Mouse (Mus musculus) stomach, postnatal 0 days (tissue): ENCODE data around the gene Gsg1l.

Experiments used
- CTCF ChIP-seq: IDR thresholded peaks from 2 replicates; pipeline ENCODE4 v1.5.1; 2016; ENCODE audit warnings: antibody characterized with exemption, low read depth, mild to moderate bottlenecking, moderate library complexity
- EP300 ChIP-seq: optimal IDR thresholded peaks from 2 replicates; pipeline ENCODE3; 2016; ENCODE audit warnings: antibody characterized with exemption

DNA sequence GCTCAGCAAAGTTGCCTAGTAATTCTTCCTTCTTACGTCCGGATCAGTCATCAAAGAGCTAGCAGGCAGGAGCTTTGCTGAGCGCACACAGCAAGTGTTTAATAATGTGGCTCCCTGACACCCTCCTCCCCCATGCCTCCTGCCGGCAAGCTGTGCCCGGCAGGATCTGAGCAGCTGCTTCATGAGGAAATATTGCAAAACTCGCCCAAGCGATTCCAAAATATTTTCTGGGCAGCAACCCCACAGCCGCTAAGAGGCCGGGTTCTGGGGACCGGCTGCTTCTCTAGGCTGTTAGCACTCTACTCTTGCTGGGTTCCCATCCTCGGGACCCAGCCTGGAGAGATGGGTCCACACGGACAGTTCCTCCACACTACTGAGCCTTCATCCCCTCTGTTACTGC lies 193.8 kb downstream of the Gsg1l start:
- TF ChIP-seq EP300 (no peak), CTCF (peak; percentile 51)
